Mouse (Mus musculus) megakaryocyte, adult 5-6 weeks (primary cell): ENCODE results near the gene Ugt1a9. TPM values are rescaled to one million over a fixed set of nuclear protein-coding genes. Genes with fewer than 3 reads are reported as not detected.
A peak's percentile ranks its signal among the peaks of the same experiment; 100 is the strongest.
"Not testable (repeated sequence)": the region's sequence is repeated elsewhere in the genome, so short reads cannot be mapped to it uniquely, and the experiment has no call there.

Source experiments
- ATAC-seq: 2 replicates; pipeline ENCODE4 v1.8.0; 2016; ENCODE audit warnings: mild to moderate bottlenecking, inconsistent platforms; ENCODE audit not compliant: poor library complexity, severe bottlenecking
- total RNA-seq, 2 experiments: library from RNA; stranded (forward) in 1 of 2; stranded (reverse) in 1 of 2; fragments of 153-499, 151-499 nt in 1 of 2; fragments of 221-1000, 200-1000 nt in 1 of 2; gene quantifications; 2 replicates each; pipeline versions ENCODE4 v1.2.3 to v1.2.4; 2015 to 2017

The Ugt1a9 gene
- total RNA-seq, 2 experiments from 2014 or later = not detected

DNA sequence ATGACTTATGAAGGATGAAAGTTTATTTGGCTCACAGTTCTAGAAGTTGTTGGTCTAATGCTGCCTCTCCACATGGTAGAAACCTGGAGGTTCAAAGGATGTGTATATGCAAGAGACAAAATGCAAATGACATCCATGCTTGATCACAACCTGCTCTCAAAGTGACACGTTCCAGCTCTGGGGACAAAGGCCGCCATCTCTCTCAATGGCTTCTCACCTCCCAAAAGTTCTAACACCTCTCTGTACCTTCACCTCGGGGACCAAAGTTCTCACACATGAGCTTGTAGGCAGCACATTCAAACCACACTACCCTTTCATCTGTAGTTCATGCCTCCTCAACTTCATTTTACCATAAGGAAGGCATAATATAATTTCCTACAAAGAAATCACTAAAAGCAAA, 147.0 kb downstream of the Ugt1a9 start:
- no peak for ATAC-seq

DNA sequence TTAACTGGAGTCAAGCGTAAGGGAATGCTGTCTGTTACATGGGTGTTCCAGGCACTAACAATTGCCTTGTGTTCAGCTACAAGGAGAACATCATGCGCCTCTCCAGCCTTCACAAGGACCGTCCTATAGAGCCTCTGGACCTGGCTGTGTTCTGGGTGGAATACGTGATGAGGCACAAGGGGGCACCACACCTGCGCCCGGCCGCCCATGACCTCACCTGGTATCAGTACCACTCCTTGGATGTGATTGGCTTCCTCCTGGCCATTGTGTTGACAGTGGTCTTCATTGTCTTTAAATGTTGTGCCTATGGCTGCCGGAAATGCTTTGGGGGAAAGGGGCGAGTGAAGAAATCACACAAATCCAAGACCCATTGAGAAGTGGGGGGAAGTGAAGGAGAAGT, 147.5 kb downstream of the Ugt1a9 start:
- no peak for ATAC-seq

- no peak for ATAC-seq
Observed at GRCm38 (mm10) chr1:88218591-88218990, 148.0 kb downstream of the Ugt1a9 start.

GRCm38 (mm10) chr1:88219054-88219453, 148.5 kb downstream of the Ugt1a9 start:
- no peak for ATAC-seq

GRCm38 (mm10) chr1:88220336-88220735, 149.7 kb downstream of the Ugt1a9 start:
- no peak for ATAC-seq

GRCm38 (mm10) chr1:88222216-88222615, 151.6 kb downstream of the Ugt1a9 start:
- ATAC-seq = no peak

- not testable (repeated sequence) for ATAC-seq
Observed at GRCm38 (mm10) chr1:88223011-88223515, 152.5 kb downstream of the Ugt1a9 start.

GRCm38 (mm10) chr1:88223591-88223990, 153.0 kb downstream of the Ugt1a9 start:
- ATAC-seq = no peak

GRCm38 (mm10) chr1:88224029-88224776, 153.6 kb downstream of the Ugt1a9 start:
- no peak for ATAC-seq

- not testable (repeated sequence) for ATAC-seq
Observed at GRCm38 (mm10) chr1:88225301-88225700, 154.7 kb downstream of the Ugt1a9 start.

GRCm38 (mm10) chr1:88225741-88226140, 155.1 kb downstream of the Ugt1a9 start:
- no peak for ATAC-seq

GRCm38 (mm10) chr1:88226670-88227379, 156.2 kb downstream of the Ugt1a9 start, which contains the start of gene Mroh2a:
TSS of gene Mroh2a (plus strand) at chr1:88226986.
- ATAC-seq = peak; percentile 65

- peak; percentile 36 for ATAC-seq
Observed at GRCm38 (mm10) chr1:88227482-88227881, 156.9 kb downstream of the Ugt1a9 start.

GRCm38 (mm10) chr1:88228121-88228520, 157.5 kb downstream of the Ugt1a9 start:
- no peak for ATAC-seq

DNA sequence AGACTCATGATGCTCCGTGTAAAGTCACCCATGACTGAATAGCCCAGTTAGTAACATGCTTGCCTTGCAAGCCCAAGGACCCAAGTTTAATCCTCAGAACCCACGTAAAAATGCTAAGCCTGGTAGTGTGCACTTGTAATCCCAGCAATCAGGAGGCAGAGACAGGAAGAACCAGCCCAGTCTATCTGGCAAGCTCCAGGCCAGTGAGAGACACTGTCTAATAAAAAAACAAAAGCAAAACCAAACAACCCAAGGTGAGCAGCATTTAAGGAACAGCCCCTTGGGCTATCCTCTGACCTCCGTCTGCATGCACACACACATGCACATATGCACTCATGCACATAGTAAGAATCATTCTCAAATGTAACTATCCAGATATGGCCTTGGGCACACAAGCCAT, 159.0 kb downstream of the Ugt1a9 start:
- no peak for ATAC-seq

DNA sequence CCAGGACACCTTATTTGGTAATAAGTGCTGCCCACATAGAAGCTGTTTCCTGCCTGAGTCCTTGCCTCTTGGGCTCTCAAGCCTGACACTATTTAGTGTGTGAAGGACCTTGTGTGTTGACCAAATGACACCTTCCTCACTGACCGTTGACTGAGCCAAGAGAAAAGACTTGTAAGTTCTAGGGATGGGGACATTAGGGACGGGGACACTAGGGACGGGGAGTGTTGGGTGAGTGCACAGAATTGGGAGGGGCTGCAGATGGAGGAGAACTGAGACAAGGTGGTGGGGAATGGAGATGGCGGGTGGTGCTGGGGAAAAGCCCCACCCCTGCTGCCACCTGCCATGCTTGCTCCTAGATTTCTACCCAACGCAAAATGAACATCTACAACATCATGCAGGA, 159.4 kb downstream of the Ugt1a9 start:
- no peak for ATAC-seq

DNA sequence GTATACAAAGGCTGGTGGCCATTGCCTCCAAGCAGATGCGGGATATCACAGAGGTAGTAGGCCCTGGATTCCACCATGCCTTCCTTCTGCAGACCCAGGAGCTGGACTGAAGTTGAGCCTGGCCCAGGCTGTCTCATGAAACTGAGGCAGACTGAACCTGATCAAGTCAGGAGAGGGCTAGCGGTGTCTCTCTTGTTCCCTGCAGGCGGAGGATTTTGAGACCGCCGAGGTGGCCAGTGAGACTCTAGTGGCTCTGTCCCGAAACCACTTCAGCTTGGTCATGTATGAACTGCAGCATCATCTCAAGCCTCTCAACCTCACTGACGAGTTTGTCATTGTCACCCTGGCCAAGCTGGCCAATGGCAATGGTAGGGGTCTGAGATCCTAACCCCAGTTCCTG, 159.8 kb downstream of the Ugt1a9 start:
- ATAC-seq = no peak

DNA sequence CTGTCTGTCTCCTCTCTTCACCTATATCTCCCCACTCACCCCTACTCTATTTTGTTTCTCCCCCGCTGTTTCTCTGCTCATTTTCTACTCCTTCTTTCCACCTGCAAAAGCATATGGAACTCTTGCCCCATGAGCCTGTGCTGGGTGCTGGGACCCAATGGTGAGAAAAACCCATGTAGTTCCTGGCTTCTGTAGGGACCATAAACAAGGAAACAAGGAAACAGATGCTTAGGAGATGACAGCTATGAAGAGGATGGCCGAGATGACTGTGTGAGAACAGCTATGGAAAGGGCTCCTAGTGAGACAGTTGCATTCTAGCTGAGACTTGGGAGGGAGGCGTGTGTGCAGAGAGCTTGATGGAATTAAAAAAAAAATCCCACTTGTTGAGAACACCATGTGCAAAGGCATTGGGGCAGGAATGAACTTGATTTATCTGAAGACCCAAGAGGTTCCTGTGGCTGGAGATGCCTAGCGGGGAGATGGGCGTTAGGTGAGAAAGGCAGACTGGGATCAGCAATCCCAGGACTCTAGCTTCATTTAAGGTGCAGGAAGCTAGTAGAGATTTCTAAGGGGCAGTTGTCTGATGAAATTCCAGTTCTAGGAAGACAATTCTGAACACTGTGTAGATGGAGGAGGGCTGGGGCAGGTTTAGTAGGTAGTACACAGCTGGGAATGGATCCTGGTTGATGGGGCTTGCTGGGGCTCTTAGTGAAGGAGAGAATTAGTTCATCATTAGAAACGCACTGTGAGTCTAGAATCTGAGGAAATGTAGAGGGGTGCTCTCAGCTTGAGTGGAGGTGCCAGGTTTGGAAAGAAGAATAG, 160.6 kb downstream of the Ugt1a9 start:
- no peak for ATAC-seq

GRCm38 (mm10) chr1:88231803-88232499, 161.4 kb downstream of the Ugt1a9 start:
- no peak for ATAC-seq

- ATAC-seq = no peak
Observed at GRCm38 (mm10) chr1:88232664-88233380, 162.2 kb downstream of the Ugt1a9 start.
